Mouse (Mus musculus) 416B (cell line): Measurements from ENCODE around the gene Vmn1r172.
"Not testable (repeated sequence)": the region's sequence is repeated elsewhere in the genome, so short reads cannot be mapped to it uniquely, and the experiment has no call there.

Experiments
- DNase-seq: peaks from one replicate; pipeline ENCODE4 v3.0.0; 2011; ENCODE audit warnings: low read depth

Vmn1r172 gene

DNA sequence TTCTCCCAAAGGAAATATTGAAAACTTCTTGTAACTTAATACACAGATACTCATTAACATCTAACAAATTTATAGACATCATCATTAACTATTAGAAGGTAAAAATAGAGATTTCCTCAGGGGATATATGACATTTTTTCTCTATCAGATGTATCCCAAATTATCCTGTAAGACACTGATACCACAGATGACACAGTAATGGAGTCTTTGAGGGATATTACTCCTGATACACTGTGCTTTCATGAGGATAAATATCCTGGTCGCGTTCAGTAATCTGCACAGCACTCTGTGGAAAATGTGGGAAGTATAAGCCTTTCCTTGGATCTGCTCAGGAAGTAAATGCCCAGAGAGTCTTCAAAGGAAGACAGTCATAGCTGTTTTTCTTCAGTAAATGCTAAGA lies at the start of gene Vmn1r172:
Gene Vmn1r172 (plus strand): TSS at position 301 of the 400 bp plus-strand sequence.
- DNase-seq: no peak

GRCm38 (mm10) chr7:23630422-23630821 lies 27.7 kb upstream of the Vmn1r172 start, which contains the start of gene Vmn1r171:
Gene Vmn1r171 (plus strand): TSS chr7:23630722.
- DNase-seq: no peak

GRCm38 (mm10) chr7:23700403-23700802 lies 42.3 kb downstream of the Vmn1r172 start, which contains the start of gene Vmn1r173:
Gene Vmn1r173 (plus strand): TSS chr7:23700703.
- not testable (repeated sequence) for DNase-seq
